Mouse (Mus musculus) right cerebral cortex, postnatal 14 days (tissue): Measurements from ENCODE around the gene Gm44503.

Experiments used
- DNase-seq: peaks from one replicate; pipeline ENCODE4 v3.0.0; 2022

Gene Gm44503

GRCm38 (mm10) chr9:72958521-72959450, at the start of gene Gm44503, which contains the start of gene Dyx1c1:
Gene Gm44503 (plus strand): TSS chr9:72958852.
Gene Dyx1c1 (plus strand): TSS chr9:72958785.
- DNase-seq: peak; percentile 76

DNA sequence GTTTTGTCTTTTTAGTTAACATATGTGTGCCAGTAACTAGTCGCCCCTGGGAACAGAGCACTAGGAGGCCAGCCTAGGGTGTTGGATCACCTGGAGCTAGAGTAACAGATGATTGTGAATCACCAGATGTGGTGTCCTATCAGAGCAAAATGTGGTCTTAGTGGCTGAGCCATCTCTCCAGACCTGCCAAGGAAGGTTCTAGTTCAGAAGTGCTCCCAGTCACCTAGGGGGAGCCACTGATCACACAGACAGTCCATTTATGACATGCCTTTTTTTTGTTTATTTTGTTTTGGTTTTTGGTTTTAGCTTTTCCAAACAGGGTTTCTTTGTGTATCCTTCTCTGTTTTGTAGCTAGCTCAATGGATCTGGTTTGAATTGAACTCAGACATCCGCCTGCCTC, 47.3 kb upstream of the Gm44503 start:
- no peak for DNase-seq

DNA sequence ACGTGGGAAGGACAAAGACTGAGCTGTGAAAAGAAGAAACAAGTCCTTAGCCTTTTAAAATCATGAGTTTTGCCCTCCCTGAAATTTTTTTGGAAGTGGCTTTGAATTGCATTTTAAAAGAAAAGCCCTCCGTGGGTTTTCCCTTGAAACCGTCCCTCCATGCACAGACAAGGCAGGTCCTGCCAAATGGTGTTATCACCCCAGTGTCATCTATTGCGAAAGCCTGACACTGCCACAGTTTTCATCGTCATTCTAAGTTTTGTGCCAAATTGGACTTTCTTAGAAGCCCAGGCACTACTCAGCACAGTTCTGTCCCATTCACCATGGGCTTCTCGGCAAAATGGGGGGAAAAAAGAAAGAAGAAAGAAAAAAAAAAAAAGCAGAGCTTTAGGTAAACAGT, 45.1 kb upstream of the Gm44503 start:
- no peak for DNase-seq

- DNase-seq: no peak
Measured at GRCm38 (mm10) chr9:72915728-72916127, 42.9 kb upstream of the Gm44503 start.

DNA sequence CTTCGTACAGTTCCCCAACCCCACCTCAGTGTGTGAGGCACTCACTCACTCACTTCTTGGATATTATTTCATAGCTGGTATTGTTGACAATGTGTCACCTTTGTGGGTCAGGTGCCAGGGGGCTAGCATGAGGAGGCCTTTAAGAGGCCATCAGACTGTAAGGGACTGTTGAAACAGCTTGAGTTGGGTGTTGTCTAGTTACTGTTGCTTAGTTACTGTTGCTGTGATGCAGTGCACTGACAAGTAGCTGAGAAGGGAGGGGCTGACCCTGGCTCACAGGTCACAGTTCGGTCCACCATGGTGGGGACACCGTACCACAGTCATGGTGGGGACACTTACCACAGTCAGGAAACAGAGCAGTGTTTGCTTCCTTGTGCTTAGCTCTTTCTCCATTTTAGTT, 35.6 kb upstream of the Gm44503 start:
- DNase-seq: no peak

DNA sequence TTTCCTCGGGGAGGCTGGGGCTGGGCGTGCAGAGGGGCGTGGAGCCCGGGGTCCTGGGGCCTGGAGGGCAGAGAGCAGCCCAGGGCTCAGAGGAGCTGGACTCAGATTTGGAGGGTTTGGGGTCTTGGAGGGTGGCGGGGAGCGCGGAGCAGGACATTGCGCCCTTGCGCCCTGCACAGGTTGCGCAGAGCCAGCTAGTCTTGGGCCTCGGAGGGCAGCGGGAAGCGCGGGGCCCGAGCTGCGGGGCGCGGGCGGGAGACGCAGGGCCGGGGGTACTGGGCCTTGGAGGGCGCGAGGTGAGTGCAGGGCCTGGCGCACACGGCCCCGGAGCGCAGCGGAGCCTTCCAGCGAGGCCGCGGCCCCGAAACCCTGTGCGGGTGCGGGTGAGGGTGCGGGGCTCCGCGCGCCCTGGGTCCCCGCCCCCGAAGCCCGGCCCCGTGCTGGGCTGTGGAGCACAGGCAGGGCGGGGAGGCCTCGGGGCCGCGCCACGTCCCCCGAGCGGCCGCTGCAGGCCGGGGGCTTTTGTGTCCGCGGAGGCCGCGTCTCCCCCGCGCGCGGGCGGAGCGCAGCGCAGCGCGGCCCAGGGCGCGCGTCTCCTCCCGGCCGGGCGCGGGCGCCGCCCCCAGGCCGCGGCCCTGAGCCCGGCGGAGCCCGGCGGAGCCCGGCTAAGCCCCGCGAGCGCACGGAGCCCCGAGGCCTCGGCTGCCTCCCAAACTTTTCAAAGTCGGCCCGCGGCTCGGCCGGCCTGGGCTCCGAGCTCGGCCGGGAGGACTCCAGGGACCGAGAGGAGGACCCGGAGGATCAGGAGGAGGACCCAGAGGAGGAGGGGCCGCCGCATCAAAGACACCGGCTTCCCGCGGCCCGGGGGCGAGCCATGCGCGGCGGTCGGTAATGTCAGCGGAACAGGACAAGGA, 33.4 kb upstream of the Gm44503 start, which contains the start of gene Pygo1:
Gene Pygo1 (plus strand): TSS at position 625 of the 914 bp plus-strand sequence.
- DNase-seq: peak; percentile 31

DNA sequence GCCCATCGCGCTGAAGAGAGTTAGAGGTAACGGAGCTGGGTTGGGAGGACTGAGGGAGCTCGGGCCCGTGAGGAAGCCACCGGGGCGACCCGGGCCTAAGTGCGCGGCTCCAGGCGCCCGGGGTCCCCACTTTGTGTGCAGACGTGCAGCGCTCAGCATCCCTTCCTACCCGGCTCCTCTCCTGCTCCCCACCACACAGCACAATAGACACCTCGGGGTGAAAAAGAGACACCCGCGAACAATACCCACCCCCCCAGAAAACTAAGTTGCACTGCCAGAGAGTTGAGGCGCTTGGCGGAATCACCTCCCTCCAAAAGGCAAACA, 32.8 kb upstream of the Gm44503 start:
- no peak for DNase-seq

GRCm38 (mm10) chr9:72931166-72931790, 27.4 kb upstream of the Gm44503 start:
- peak; percentile 25 for DNase-seq

GRCm38 (mm10) chr9:72935309-72935708, 23.3 kb upstream of the Gm44503 start:
- DNase-seq: no peak

DNA sequence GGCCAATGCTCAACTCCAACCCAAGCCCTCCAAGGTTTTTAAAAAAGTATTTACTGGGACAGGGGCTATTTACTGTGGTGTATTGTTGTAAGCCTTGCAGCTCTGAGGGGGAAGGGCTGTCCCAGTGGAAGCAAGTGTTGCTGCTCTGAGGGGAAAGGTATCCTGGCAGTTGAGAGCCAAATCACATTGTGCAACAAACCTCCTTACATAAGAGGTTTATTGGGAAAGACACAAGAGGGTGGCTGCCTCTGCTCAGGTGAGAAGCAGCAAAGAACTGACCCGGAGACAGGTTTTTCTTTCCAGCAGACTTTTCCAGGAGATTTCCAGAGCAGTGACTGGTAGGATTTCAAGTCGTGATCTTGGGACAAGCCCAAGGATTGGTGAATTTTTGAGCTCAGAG, 22.4 kb upstream of the Gm44503 start:
- DNase-seq: no peak

- no peak for DNase-seq
Measured at GRCm38 (mm10) chr9:72943424-72943823, 15.2 kb upstream of the Gm44503 start.

GRCm38 (mm10) chr9:72944286-72944685, 14.4 kb upstream of the Gm44503 start:
- no peak for DNase-seq

DNA sequence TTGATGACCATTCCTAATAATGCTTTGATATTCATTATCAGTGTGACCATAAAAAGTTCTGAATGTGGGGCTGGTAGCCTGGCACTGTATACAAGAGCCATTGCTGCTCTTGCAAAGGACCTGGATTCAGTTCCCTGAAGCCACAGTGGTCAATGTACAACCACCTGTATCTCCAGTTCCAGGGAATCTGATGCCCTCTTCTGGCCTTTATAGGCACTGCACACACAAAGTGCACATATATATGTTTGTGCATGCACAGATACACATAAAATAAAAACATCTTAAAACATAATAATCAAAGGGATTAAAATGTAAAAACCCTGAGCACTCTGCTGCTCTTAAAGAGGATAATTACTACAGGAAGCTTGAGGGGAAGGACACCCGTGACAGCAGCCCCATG, 11.6 kb upstream of the Gm44503 start:
- DNase-seq: no peak

DNA sequence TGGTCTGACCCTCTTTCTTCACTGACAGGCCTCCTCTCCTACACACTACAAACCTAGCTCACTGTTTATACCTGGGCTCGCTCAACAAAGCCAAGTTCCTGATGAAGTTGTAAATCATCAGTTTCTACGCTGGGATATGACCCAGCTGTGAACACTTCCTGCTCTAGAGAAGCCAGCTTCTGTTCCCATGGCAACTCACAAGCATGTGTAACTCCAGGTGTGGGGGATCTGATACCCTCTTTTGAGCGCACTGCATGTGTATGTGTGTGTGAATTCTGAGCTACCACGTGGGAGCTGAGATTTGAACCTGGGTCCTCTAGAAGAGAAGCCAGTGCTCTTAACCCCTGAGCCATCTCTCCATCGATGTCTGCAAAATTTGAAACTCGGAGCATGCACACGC, 9.1 kb upstream of the Gm44503 start:
- no peak for DNase-seq

DNA sequence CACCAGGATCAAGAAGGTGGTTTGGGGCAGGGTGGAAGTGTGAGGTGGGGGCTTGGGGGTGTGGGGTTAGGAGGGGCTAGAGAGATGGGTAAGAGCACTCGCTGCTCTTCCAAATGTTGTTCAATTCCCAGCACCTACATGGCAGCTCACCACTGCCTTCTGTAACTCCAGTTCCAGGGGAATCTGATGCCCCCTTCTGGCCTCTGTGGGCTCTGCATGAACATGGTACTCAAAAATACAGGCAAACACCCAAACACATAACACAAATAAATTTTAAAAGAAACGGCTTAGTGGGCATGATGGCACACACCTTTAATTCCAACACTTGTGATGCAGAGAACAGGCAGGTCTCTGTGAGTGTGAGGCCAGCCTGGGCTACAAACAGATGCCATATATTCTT, 3.9 kb upstream of the Gm44503 start:
- no peak for DNase-seq

GRCm38 (mm10) chr9:72955546-72955945, 3.1 kb upstream of the Gm44503 start:
- peak; percentile 42 for DNase-seq

GRCm38 (mm10) chr9:72961346-72961745, 2.7 kb downstream of the Gm44503 start:
- DNase-seq: no peak

GRCm38 (mm10) chr9:72961959-72962358, 3.3 kb downstream of the Gm44503 start:
- DNase-seq: no peak

DNA sequence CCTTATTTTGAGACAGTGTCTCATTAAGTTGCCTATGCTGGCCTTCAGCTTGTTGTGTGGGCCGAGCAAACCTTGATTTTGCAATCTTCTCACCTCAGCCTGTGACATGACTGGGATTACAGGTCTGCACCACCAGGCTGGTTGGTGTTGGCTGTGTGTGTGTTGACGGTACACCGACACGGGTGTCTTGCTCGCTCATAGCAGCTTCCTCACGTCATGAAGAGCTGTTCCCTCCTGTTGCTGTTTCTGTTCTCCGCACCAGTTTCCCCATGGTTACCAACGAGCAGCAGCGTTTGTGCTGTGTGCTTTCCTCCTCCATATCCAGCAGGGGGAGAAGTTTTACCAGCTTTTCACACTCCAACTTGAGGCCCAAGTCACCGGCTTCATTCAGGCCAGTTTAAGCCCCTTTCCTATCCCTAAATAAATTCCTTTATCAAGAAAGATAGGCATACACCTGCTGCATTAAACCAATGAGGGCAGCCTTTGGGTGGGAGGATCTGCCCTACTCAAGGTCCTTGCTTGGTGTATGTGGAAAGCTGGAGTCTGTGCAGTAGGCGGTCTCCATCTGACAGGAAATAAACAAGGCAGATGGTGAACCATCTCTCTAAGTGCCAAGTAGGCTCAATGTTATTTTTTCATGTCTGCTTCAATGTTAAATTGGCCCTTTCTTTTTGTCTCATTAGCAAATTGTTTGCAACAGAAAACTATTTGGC, 9.9 kb downstream of the Gm44503 start:
- DNase-seq: peak; percentile 37

DNA sequence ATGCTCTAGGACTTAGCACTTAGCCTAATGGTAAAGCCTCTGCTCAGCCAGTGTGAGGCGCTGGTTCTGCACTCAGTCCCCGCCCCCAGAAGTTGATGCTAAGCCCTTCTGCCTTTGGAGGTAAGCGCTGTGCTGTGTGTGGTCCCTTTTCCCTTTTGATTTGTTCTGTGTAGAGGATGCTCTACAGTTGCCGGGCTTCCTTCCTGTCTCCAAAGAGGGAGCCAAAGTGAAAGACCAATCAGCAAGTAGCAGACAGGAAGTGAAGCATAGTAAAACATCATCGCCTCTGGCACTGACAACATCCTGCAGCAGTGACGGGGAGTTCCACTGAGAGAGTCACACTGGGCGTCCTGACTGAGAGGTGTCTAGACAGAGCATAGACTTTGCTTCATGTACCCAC, 11.2 kb downstream of the Gm44503 start:
- DNase-seq: no peak

GRCm38 (mm10) chr9:72972435-72972834, 13.8 kb downstream of the Gm44503 start:
- DNase-seq: no peak

- no peak for DNase-seq
Measured at GRCm38 (mm10) chr9:72972984-72973383, 14.3 kb downstream of the Gm44503 start.

- DNase-seq: no peak
Measured at GRCm38 (mm10) chr9:72974734-72975133, 16.1 kb downstream of the Gm44503 start.
